Mouse (Mus musculus): ENCODE measurements around the gene Gfpt2.
A peak's percentile ranks its signal among the peaks of the same experiment; 100 is the strongest.
"Not testable (repeated sequence)": the region's sequence is repeated elsewhere in the genome, so short reads cannot be mapped to it uniquely, and the experiment has no call there.

Gene Gfpt2

DNA sequence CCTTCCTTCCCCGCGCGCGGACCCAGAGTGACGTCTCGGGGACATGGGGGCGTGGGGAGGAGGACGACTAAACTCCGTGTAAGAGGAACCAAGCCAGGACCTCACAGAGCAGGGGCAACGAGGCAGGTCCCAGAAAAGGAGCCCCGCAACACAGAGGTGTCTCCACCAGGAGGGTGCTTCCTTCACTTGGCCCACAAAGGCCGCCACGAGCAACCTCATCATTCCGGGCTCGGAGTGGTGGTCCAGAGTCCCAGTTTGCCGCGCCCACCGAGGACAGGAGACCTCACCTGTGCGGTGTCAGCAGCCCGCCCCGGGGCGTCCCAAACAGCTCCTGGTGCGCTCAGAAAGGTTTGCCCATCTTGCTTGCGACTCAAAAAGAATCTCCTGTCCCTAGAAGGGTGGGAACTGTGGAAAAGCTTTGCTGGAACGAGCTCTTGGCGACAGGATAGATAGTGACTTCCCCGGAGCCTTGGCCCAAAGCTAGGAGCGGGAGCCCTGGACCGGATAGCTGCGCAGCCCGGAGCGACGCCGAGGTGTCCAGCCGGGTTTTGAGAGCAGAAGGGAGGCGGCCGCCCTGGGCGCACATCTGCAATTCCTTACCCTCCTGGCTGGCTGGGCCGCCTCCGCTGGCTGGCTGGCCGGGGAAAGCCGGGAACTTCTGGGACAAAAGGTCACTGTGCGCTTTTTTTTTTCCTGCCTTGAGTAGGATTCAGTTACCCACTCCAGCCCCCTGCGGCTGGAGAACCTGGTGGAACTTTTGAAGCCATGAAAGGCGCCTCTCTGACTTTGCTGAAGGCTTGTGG is 565 bp downstream of the Gfpt2 start:
- peak; percentile 39 for DNase-seq

DNA sequence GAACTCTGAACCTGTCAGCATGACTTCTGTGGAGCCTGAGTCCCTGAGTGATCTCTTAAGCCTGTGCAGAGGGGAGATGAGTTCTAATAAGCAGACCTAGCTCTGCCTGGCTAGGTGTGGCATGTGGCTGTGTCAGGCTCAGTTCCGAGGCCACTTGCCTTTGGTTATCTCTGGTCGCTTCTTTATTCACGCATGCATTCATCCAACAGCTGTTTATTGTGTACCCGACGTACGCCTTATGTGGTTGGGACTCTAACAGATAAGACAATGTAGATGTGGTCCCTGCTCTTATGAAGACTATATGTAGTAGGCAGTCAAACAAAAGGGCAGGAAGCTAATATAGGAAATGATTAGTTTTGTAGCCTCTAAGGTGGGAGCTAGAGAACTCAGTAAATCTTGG is 5.0 kb downstream of the Gfpt2 start:
- no peak for DNase-seq

DNA sequence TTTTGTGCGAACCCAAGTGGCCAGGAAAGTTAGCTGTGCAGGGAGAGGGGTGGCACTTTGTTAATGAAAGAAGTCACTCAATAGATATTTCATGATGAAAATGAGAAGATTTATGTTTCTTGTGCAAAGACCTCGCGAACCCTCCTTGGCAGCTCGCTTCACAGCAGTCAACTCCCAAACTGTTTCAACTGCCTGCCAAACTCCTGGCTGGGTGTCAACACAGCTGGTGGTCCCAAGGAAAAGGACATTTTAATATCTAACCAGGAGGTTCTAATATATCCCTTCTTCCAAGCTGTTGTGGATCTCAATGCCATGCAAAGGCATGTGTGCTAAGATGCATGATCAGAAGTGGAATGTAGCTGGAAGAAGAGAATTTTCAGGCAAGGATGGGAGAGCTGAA is 7.5 kb downstream of the Gfpt2 start:
- no peak for DNase-seq

DNA sequence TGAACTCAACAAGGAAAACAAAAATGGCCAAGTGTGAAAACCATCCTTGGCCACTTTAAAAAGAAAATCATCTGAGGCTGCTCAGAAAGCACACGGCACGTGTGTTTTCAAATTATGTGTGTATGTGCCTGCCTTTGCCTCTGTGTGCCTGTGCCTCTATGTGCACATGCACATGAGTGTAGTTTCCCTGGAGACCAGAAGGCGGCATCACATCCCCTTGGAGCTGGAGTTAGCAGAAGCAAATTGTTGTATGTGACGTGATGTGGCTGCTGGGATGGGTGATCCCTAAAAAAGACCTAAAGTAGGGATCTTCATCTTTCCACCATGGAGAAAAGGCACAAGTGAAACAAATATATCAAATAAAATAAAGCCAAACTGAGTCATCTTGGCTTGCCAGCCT is 9.8 kb downstream of the Gfpt2 start:
- DNase-seq = no peak

DNA sequence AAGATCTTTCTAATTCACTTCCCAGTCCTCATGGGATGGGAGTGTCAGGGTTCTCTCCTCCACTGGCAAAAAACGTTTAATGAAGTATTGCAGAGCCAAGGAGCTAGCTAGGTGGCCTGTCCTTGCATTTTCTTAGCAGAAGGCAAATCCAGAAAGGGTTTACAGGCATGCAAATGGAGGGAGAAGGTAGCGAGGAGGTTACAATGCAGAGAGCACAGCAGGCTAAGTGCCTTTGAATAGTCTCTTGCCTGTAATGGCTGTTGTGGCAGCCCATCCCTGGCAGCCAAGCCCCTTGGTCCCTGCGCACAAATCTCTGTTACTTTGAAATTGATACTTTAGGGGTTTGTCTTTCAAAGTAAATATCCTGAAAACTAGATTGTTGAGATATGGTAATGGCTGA is 12.2 kb downstream of the Gfpt2 start:
- DNase-seq = no peak

DNA sequence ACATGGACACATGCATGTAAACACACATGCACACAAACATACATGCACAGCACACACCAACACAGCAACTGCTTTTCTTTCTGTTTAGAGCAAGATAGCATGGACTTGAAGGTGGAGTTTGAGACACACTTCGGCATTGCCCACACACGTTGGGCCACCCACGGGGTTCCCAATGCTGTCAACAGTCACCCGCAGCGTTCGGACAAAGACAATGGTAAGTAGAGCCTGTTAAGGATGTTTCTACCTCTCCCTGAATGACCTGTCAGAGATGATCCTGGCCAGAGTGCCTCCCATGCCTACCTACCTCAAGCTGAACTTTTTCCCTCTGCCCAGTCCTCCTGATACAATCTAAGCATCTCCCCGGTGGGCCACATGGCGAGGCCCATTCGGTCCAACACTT is 15.0 kb downstream of the Gfpt2 start:
- DNase-seq = no peak

DNA sequence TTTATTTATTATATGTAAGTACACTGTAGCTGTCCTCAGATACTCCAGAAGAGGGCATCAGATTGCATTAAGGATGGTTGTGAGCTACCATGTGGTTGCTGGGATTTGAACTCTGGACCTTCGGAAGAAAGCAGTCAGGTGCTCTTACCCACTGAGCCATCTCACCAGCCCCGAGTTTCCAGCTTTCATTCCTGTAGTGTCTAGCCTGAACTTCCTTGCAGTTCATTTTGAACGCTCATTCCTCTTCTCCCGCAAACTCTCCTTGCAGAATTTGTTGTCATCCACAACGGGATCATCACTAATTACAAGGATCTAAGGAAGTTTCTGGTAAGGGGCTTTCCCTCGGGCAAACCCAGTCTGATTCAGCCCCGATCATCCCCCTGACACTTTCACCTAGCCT is 16.7 kb downstream of the Gfpt2 start:
- not testable (repeated sequence) for DNase-seq

DNA sequence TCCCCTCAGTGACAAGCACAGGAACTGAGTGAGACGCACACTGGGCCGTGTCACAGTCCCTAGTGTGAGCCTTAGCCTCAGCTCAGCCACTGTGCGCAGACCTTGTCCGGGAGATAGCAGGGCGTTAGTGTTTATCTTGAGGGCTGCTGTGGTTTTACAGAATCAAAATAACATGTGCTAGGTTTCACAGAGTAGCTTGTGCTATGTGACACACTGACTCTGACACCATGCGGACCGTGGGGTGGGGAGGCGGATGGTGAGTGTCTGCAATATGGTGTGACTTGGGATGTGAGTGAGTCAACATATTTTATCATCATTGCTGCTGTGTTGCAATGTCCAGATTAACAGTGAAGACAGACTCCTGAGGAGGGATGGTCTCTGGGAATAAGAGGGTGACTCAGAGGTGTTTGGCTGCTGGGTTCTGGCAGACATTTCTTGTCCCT is 17.1 kb downstream of the Gfpt2 start:
- no peak for DNase-seq

DNA sequence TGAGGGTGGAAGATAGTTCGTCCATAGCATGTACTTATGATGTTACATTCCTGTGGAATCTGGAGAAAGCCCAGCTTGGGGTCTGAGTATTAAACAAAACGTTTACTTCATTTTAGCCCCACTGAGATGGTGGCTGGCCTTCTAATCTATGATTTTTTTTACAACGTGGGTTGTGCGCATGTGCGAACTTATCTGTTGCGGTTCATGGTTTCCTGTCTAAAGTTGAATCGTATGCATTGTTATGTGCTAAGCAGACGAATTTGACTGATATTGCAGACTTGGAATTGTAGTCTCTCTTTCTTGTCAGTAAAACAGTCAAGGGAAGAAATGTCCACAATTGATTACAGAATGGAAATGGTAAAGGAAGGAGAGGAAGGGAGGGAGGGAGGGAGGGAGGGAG is 17.9 kb downstream of the Gfpt2 start:
- peak; percentile 30 for DNase-seq

DNA sequence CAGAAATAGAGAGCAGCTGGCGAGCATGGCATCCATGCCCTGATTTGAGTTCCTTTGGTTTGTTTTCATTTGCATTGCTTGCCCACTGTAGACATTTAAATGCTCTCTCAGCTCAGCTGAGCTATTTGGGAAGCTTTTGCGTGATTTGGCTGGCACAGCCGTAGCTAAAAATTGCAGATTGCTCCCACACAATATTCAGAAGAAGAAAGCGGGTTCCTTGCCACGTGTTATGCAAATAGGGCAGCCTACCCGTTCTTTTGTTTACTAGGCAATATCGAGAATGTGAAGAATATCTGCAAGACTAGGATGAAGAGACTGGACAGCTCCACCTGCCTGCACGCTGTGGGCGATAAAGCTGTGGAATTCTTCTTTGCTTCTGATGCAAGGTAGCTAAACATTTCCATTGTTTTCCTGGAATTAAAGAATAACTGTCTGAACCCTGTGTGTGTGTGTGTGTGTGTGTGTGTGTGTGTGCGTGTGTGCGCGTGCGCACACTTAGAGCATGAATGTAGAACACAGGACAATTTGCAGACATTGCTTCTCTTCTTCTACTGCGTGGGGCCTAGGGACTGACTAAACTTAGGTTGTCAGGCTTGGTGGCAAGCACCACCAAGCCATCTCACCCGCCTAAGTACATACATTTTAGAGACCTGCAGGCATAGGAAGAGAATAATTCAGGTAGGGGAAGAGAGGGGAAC is 25.0 kb downstream of the Gfpt2 start:
- no peak for DNase-seq

DNA sequence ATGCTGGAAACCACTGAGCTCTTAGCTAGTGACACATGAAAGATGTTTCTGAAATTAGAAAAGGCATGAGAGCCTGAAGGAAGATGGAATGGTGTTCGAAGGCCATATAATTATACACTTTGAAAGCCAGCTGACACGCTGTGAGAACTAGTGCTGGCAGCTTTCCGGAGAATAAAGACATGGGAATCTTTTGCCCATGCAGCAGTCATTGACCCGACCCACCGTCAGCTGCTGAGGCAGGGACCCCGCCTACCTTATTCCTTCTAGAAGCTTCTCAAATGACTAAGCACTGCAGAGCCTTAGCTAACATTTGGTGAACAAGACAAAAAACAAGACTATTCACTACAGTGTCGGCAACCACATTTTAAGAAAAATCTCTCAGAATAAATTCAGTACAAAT is 25.7 kb downstream of the Gfpt2 start:
- no peak for DNase-seq

DNA sequence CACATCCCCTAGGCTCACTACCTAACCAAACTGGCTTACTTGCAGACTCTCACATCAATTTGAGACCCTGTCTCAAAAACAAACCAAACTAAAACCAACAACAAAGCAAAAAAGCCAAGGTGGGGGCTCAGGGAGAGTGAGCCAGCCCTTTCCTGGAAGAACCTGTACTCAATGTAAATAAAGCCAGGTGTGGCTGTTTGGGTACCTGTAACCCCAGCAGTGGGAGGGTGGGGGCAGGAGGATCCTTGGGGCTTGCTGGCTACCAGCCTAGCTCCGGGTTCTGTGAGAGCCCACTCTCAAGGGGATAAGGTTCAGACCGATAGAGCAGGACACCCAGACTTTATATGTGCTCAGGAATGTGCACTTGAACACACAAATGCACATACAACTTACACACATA is 26.9 kb downstream of the Gfpt2 start:
- no peak for DNase-seq

DNA sequence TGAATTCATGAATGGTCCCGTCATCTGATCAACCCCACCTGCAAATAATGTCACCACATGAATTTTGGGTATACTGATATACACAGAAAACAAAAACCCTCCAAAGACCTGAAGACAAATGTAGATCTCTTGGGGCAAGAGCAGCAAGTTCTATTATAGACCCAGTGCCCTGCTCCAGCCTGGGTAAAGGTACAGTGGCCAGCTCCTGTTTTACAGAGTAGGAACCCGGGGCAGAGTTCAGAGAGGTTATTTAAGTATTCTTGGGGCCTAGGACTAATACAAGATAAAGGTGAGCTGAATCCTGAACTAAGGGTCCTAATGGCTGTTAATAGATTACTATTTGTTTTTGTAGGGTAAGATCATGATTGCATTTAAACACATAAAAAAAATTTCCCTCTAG is 27.6 kb downstream of the Gfpt2 start:
- no peak for DNase-seq

DNA sequence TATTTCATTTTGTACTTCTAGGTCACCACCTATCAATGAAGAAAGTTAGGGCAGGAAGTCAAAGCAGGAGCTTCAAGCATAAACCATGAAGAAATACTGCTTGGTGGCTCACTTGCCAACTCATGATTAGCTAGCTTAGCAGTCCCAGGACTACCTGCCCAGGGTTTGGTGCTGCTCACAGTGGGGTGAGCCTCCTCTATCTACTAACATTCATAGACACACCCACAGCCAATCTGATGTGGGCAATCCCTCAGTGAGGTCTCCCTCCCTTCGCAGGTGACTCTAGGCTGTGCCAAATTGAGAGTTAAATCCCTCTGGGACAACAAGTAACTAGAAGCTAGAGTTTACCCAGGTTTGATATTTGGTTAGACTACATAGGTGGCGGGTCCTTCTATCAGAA is 28.4 kb downstream of the Gfpt2 start:
- DNase-seq = no peak

DNA sequence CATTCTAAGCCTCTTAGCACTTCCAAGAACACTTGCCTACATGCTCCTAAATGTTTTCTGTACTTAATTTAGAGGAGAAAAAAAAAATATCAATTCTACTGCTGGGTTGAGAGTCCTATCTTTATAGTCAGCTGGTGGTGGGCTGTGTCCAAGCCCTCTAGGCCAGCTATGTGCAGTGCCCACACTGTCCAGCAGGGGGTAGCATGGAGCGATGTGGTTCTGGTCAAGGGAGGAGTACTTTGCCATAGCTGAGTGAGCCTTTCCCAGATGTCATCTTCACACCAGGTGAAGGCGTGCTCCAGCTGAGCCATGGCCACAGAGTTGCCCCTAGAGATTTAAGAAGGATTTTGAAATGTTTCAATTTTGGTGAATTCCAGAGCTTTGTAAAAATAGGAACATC is 30.9 kb downstream of the Gfpt2 start:
- peak; percentile 91 for DNase-seq

DNA sequence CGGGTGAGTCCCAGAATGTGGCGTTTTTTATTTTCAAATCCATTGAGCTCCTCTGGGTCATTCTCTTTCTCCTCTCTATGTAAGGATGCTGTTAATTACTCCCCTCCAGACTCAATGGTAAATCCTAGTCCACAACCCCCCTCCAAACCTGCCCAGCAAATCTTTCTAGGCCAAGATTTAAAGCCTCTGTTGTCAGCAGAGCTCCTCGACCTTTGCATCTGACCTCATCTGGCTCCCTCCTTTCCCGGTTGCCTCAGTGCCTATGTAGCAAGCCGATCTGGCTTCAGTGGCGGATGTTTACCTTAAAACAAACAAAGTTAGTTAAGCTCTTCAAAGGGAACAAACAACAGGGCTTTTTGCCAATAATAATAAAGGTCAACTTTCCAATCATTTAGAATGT is 33.3 kb downstream of the Gfpt2 start:
- no peak for DNase-seq

DNA sequence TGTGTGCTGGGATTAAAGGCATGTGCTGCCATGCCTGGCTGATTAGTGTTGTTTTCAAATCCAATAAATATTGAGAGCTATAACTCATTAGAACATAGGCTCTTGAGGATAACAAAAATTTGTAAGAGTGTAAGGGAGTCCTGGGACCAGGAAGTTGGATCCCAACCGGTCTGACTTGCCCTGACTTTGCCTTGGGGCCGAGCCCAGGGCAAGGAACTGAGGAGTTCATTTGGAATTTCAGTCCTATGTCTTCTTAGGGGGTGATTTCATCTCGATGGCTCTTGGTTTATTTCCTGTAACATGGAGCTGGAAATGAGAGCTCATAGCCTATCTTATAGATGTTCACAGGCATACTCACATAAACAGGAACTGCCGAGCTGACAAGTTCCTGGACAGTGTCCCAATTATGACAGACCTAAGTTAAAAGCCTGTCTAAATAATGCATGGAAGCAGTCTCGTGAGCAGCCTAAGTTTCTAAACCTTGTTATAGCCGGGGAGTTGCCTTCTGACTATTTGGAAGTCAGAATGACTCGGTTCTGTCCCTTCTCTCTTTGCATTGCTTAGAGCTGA is 35.3 kb downstream of the Gfpt2 start:
- DNase-seq = no peak

DNA sequence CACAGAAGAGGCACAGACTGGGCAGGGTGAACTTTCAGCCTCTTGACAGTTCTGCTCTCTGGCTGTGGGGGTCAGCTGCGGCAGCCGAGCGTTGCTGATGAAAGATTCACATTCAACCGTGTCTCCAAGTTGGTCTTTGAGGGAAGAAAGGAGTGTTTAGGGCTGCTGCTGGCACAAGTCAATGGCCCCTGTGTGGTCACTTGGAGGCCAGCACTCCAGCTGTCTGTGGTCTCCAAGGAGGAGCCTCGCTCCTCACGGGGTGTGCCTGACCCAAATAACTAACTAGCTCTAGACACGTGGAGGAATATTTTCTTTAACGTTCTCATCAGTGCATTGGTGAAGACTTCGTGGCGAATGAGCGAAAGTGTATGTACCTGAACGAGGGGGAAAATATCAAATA is 38.0 kb downstream of the Gfpt2 start:
- no peak for DNase-seq

DNA sequence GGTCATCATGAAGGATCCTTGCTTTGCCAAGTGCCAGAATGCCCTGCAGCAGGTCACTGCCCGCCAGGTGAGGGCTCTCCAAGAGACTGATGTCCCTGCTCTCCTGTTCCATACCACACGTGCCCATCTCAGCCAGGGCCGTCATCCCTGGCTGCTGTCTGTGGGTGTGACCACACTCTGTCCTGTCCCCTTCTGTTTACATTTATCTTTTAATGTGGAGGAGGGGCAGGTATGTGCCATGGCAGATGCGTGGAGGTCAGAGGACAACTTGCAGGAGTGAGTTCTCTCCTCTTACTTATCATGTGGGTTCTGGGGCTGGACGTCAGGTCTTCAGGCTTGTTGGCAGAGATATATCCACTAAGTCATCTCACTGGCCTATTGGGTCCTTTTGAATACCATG is 39.0 kb downstream of the Gfpt2 start:
- no peak for DNase-seq

DNA sequence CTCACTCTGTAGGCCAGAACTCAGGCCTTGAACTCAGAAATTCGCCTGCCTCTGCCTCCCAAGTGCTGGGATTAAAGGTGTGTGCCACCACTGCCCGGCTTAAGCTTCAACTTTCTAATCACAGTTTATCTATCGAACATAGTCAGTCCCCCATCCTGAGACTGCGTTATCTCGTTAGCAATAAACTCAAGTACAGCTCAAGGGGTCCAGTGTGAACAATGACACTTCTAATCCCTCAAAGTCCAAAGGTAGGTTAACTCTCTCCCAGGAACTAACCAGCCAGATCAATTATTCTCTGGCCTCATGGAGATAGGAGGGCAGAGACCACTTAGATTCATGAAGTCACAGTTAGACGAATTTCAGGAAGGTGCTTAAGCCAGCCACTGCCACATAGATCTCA is 40.3 kb downstream of the Gfpt2 start:
- no peak for DNase-seq

DNA sequence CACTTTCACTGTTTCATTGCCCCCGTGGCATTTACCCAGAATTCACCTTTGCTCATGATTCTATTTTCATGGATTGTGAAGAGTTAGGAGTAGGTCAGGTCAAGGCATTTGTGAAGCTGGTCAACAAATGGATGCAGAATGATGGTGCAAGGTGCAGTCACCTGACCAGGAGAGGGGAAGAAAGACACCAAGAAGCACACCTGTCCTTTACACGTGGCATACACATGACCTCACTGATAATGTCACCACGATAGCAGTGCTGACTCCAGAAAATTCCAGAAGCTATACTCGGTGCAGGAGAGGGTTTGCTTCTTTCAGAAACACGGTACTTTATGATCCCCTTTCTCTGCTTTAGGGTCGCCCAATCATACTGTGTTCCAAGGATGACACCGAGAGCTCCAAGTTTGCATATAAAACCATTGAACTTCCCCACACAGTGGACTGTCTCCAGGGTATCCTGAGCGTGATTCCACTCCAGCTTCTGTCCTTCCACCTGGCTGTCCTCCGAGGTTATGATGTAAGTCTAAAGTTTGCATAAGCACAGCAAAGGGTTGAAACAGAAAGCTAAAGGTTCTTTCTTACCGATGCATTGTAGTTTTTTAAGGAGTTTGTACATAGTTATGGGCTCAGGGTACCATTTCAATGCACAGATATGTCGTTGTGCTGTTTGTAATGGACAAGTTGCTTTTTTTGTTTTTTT is 41.4 kb downstream of the Gfpt2 start:
- DNase-seq = no peak

DNA sequence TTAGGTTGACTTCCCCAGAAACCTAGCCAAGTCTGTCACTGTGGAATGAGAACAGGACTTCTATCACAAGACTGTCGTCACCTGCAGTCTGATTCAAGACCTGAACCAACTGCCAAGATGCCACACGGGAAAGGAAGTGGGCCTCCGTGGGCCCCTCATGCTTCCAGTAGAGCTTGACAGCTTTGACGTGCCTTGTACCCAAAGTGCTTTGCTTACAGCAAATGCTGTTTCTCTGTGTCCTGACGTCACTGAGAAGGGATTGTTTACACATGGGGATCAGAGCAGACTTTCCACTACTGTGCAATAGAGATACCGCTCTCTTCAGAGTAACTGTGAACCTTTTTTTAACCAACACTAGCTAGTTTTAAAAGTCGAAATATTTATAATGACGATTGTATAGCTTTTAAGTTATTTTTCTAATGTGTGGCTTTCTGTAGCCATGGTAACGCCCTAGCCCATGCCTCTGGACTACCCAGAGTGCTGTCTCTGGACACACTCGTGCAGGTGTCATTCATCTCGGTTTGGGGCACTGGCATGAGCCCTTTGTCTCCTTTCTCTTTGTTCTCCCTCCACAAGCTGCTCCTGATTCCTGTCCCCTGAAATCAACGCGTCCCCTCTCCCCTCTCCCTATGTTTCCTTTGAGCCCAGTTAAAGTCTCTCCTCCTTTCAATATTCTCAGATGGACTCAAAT is 43.9 kb downstream of the Gfpt2 start:
- peak; percentile 65 for DNase-seq

DNA sequence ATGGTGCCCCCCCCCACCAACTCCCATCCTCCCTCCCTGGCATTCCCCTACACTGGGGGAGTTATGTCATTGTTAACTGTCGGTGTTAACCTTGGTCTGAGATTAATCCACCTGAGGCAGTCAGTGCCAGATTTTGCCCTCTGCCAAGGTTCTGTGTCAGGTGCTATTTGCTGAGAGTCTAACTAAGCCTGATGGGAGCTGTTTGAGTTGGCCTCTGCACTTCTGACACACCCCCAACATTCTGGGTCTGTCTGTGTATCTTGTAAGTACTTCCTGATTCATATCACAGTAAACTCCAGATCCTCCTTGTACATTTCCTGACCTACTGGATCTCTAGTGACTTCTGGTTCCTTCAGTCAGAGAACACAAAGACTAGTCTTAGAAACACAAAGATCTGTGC is 46.7 kb downstream of the Gfpt2 start:
- no peak for DNase-seq
